Mouse (Mus musculus) intestine, embryonic 16.5 days (tissue): ENCODE results near the gene Ssh2. TPM values are rescaled to one million over a fixed set of nuclear protein-coding genes. Genes with fewer than 3 reads are reported as not detected.

ENCODE experiments used
- ATAC-seq: fragments of 200-750 bp; cut with Nextera tagmentation; 2 replicates; pipeline ENCODE4 v1.8.0; 2017; ENCODE audit warnings: moderate TSS enrichment, moderate library complexity
- H3K27ac ChIP-seq: fragments of 300-500 bp; sonication (generic); 2 replicates; pipeline ENCODE4 v1.5.1; 2014; ENCODE audit warnings: mild to moderate bottlenecking, low read length
- H3K27me3 ChIP-seq: fragments of 300-500 bp; sonication (generic); replicated peaks from 2 replicates; pipeline ENCODE4 v1.6.1; 2014; ENCODE audit warnings: low read length, control low read depth, mixed read lengths; ENCODE audit not compliant: control insufficient read depth, insufficient read depth
- H3K36me3 ChIP-seq: fragments of 300-500 bp; sonication (generic); 2 replicates; pipeline ENCODE4 v1.6.1; 2014; ENCODE audit warnings: low read length, control low read depth; ENCODE audit not compliant: control insufficient read depth, insufficient read depth
- H3K4me1 ChIP-seq: fragments of 300-500 bp; sonication (generic); 2 replicates; pipeline ENCODE4 v1.6.1; 2014; ENCODE audit warnings: low read length, control low read depth, mixed read lengths; ENCODE audit not compliant: control insufficient read depth, insufficient read depth
- H3K4me2 ChIP-seq: fragments of 300-500 bp; sonication (generic); 2 replicates; pipeline ENCODE4 v1.6.1; 2014; ENCODE audit warnings: low read depth, low read length, control low read depth
- H3K4me3 ChIP-seq: fragments of 300-500 bp; sonication (generic); 2 replicates; pipeline ENCODE4 v1.5.1; 2014; ENCODE audit warnings: mild to moderate bottlenecking, low read length
- H3K9ac ChIP-seq: fragments of 300-500 bp; sonication (generic); 2 replicates; pipeline ENCODE4 v1.6.1; 2014; ENCODE audit warnings: low read depth, low read length
- H3K9me3 ChIP-seq: fragments of 300-500 bp; sonication (generic); 2 replicates; pipeline ENCODE4 v1.6.1; 2016; ENCODE audit warnings: low read length, control low read depth; ENCODE audit not compliant: control insufficient read depth
- whole genome bisulfite sequencing: fragments of 180-500 bp; shearing (Covaris S2); extraction: QIAGEN DNeasy Blood & Tissue Kit; methylation state at CpG from one replicate; pipeline ENCODE4 v1.1.7; 2014; 5-methylcytosine and 5-hydroxymethylcytosine counted together
- polyA plus RNA-seq: library from polyadenylated mRNA; unstranded; fragments of >200 nt; fragmentation: Nextera tagmentation; extraction: Ambion mirVana; gene quantifications from 2 replicates; pipeline ENCODE4 v1.2.1, GENCODE M21; 2015

Ssh2 gene
- polyA plus RNA-seq, 1 experiment from 2014 or later = 5.0 TPM

DNA sequence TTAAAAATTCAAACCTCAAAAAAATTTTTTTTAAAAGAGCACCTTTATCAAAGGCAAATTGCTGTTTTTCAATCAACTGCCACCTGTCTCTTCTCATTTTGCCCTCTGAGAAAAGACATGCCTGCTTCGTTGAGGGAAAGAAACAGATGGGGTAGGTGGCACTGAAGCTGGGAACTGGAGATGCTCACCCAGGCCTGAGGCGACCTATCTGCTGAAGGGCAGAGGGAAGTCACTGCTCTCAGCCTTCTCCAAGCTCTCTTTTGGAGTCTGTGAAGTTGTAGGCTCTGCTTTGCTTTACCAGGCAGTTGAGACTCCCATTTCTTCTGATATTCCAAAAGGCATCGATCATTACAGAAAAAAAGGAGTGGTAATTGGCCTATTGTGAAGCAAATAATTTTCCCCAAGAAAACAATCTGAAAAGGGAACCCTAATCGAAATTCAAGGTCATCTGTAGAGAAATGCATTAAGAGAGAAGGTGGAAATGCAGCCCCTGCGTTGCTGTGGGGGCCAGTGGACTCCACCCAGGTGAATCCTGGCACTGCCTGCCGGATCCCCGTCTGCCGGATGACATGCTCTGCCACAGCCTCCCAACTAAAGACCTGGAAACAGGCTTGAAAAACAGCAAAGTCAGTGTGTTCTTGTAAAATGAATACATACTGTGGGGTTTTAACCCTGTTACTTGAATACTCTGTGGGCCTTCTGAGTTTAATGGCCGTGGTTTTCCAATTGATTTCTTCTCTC is 239.9 kb downstream of the Ssh2 start:
- Histone ChIP-seq H3K27me3 (no peaks in the 10 kb centered on the region), H3K4me3 (no peak overlapping the region), H3K4me1 (no peaks in the 10 kb centered on the region), H3K9me3 (no peaks in the 10 kb centered on the region), H3K4me2 (no peak overlapping the region), H3K36me3 (0 out of 2 replicates have a peak, but pooled peaks cover 13% of the 10 kb centered on the region), H3K27ac (no peak overlapping the region), H3K9ac (no peak overlapping the region)
- 83% methylated on average over 9 of the region's 9 CpGs for WGBS
- ATAC-seq = no peak

- WGBS = 46% methylated on average over 6 of the region's 6 CpGs
- Histone ChIP-seq H3K9ac (no peak overlapping the region), H3K36me3 (0 out of 2 replicates have a peak, but pooled peaks cover 13% of the 10 kb centered on the region), H3K27ac (no peak overlapping the region), H3K4me3 (no peak overlapping the region), H3K4me1 (no peaks in the 10 kb centered on the region), H3K9me3 (no peaks in the 10 kb centered on the region), H3K4me2 (no peak overlapping the region), H3K27me3 (0 out of 2 replicates have a peak, but pooled peaks cover 3% of the 10 kb centered on the region)
- ATAC-seq = no peak
Observed at GRCm38 (mm10) chr11:77456866-77457265, 240.8 kb downstream of the Ssh2 start.

GRCm38 (mm10) chr11:77461856-77462255 is 245.8 kb downstream of the Ssh2 start:
- Histone ChIP-seq H3K9me3 (no peaks in the 10 kb centered on the region), H3K9ac (peak overlapping the region; percentile 67), H3K36me3 (no peaks in the 10 kb centered on the region), H3K27me3 (peaks cover 33% of the 10 kb centered on the region), H3K27ac (no peak overlapping the region), H3K4me1 (0 out of 2 replicates have a peak, but pooled peaks cover 5% of the 10 kb centered on the region), H3K4me3 (peak overlapping the region; percentile 58), H3K4me2 (peak overlapping the region; percentile 100)
- no peak; the same call in 1 of the 2 replicates for ATAC-seq
- 5% methylated on average over 6 of the region's 6 CpGs for WGBS

GRCm38 (mm10) chr11:77462283-77463100 is 246.4 kb downstream of the Ssh2 start, which contains the start of gene Coro6:
Gene Coro6, plus strand, starts transcription at chr11:77462411.
- no peak within 1 kb of the TSS for H3K27ac ChIP-seq
- H3K4me3 ChIP-seq = peak within 1 kb of the TSS; percentile 58
- no peaks in the 10 kb centered on the region for H3K36me3 ChIP-seq
- WGBS = under 1% methylated on average over 66 of the region's 73 CpGs
- peaks cover 39% of the 10 kb centered on the region for H3K27me3 ChIP-seq
- H3K4me2 ChIP-seq = peak within 1 kb of the TSS; percentile 100
- H3K4me1 ChIP-seq = peaks cover 7% of the 10 kb centered on the region; the same call in 1 of the 2 replicates
- H3K9me3 ChIP-seq = no peaks in the 10 kb centered on the region
- ATAC-seq = peak; percentile 80
- H3K9ac ChIP-seq = peak within 1 kb of the TSS; percentile 67

- Histone ChIP-seq H3K9ac (peak overlapping the region; percentile 67), H3K4me1 (peaks cover 9% of the 10 kb centered on the region), H3K4me3 (peak overlapping the region; percentile 58), H3K9me3 (no peaks in the 10 kb centered on the region), H3K36me3 (no peaks in the 10 kb centered on the region), H3K27me3 (peaks cover 43% of the 10 kb centered on the region), H3K27ac (no peak overlapping the region), H3K4me2 (peak overlapping the region; percentile 100)
- 38% methylated on average over 8 of the region's 8 CpGs for WGBS
- ATAC-seq = no peak
Observed at GRCm38 (mm10) chr11:77463101-77463445, 247.0 kb downstream of the Ssh2 start.

GRCm38 (mm10) chr11:77463786-77464185 is 247.7 kb downstream of the Ssh2 start:
- H3K4me1 ChIP-seq = peaks cover 9% of the 10 kb centered on the region
- no peaks in the 10 kb centered on the region for H3K36me3 ChIP-seq
- no peak overlapping the region for H3K4me2 ChIP-seq
- H3K9ac ChIP-seq = no peak overlapping the region
- no peak overlapping the region for H3K27ac ChIP-seq
- WGBS = 68% methylated on average over 10 of the region's 10 CpGs
- no peak overlapping the region for H3K4me3 ChIP-seq
- peaks cover 47% of the 10 kb centered on the region for H3K27me3 ChIP-seq
- H3K9me3 ChIP-seq = no peaks in the 10 kb centered on the region
- no peak for ATAC-seq

DNA sequence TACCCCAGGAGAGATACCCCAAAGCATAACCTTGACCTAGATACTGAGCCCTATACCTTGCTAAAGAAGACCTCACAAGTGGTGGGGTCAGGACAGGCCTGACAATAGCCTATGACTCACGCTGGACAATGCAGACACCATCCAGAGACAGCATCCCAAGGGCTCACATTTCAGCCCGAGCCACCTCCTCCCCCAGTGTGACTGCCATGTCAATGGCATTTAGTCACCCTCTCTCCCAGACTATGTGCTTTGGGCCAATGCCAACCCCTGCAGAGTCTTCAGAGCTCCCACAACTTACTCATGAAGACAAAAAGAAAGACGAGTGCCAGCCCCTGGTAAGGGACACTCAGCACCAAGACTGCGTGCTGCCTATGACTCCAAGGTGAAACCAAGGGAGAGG is 248.6 kb downstream of the Ssh2 start:
- no peak for ATAC-seq
- peaks cover 47% of the 10 kb centered on the region for H3K27me3 ChIP-seq
- no peaks in the 10 kb centered on the region for H3K36me3 ChIP-seq
- 61% methylated on average over 4 of the region's 4 CpGs for WGBS
- no peak overlapping the region for H3K27ac ChIP-seq
- no peak overlapping the region for H3K4me2 ChIP-seq
- H3K9me3 ChIP-seq = no peaks in the 10 kb centered on the region
- H3K4me3 ChIP-seq = no peak overlapping the region
- peaks cover 9% of the 10 kb centered on the region for H3K4me1 ChIP-seq
- H3K9ac ChIP-seq = no peak overlapping the region

DNA sequence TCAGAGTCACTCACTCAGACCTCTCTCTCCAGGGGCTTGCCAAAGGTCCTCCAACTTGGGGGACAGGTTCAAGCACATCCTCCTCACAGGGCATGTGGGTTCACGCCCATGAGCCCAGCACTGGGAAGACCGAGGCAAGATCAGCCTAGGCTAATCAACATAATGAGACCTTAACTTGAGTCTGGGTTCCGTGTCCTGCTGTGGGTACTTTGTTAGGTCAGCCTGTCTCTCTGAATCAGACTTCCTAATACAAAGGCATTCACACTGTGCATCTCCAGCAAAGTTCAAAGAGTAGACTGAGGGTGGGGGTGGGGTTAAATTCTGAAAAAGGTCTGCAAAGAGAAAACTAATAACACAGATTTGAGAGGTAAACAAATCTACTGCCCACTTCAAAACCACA is 249.0 kb downstream of the Ssh2 start:
- H3K4me1 ChIP-seq = peaks cover 9% of the 10 kb centered on the region
- ATAC-seq = no peak
- H3K27ac ChIP-seq = no peak overlapping the region
- WGBS = 65% methylated on average over 3 of the region's 3 CpGs
- H3K9me3 ChIP-seq = no peaks in the 10 kb centered on the region
- no peaks in the 10 kb centered on the region for H3K36me3 ChIP-seq
- H3K4me3 ChIP-seq = no peak overlapping the region
- H3K4me2 ChIP-seq = no peak overlapping the region
- H3K9ac ChIP-seq = no peak overlapping the region
- peaks cover 47% of the 10 kb centered on the region for H3K27me3 ChIP-seq

- Histone ChIP-seq H3K9me3 (no peaks in the 10 kb centered on the region), H3K27me3 (peaks cover 47% of the 10 kb centered on the region), H3K4me3 (no peak overlapping the region), H3K36me3 (no peaks in the 10 kb centered on the region), H3K4me1 (peaks cover 9% of the 10 kb centered on the region), H3K9ac (no peak overlapping the region), H3K4me2 (no peak overlapping the region), H3K27ac (no peak overlapping the region)
- 34% methylated on average over 9 of the region's 9 CpGs for WGBS
- no peak for ATAC-seq
Observed at GRCm38 (mm10) chr11:77466544-77466943, 250.5 kb downstream of the Ssh2 start.
